In the genomic region with DNA sequence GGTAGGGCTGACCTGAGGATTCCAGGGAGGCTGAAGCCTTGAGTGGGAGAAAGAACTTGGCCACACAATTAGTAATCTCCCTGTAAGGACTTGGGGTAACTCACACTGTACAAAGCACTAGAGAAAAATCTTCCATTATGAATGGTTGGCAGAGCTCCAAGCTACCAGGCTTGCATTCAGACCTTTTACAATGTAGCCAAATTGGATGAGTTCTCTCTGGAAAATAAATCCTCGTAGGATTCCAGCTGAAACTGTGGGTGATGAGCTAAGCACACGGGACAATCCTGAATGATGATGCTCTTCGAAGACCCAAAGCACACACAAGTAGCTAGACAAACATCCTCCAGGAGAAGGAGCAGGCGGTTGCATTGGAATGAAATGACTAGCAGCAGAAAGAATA, we compare ENCODE assay signal across 13 mouse cellular contexts. TPM values are rescaled to one million over a fixed set of nuclear protein-coding genes. Genes with fewer than 3 reads are reported as not detected.
A peak's percentile ranks its signal among the peaks of the same experiment; 100 is the strongest.
DNase-seq lines count a peak whose midpoint lies in the region; ATAC-seq and TF ChIP-seq lines count a peak whose summit lies in the region.
"Had no signal": no experiment of that assay in that cellular context is flagged by ENCODE, and none has a peak within 500 bp of the region (broad histone marks: within the 10 kb centered on the region; RNA-seq: fewer than 3 reads in every experiment).

No protein-coding gene starts in this region.

- no peak overlapping the region for H3K4me2 ChIP-seq in neural tube, embryonic 13.5 days
- no peak overlapping the region for H3K4me2 ChIP-seq in forebrain, embryonic 15.5 days (replicated peaks)
- H3K4me2 ChIP-seq: limb, embryonic 13.5 days had no signal

- no peaks in the 10 kb centered on the region for H3K27me3 ChIP-seq in kidney, adult 2 months (replicated peaks; ENCODE audit: control insufficient read depth, insufficient read depth, low read length)
- H3K27me3 ChIP-seq in neural tube, embryonic 13.5 days = no peaks in the 10 kb centered on the region
- no peaks in the 10 kb centered on the region for H3K27me3 ChIP-seq in forebrain, embryonic 15.5 days
- H3K27me3 ChIP-seq: limb, embryonic 13.5 days had no signal

- 55% methylated on average over 4 of the region's 4 CpGs for WGBS in kidney, adult 2 months
- 41% methylated on average over 4 of the region's 4 CpGs for WGBS in neural tube, embryonic 13.5 days
- WGBS in forebrain, embryonic 15.5 days = 22% methylated on average over 4 of the region's 4 CpGs

- H3K9ac ChIP-seq in neural tube, embryonic 13.5 days = no peak overlapping the region
- no peak overlapping the region for H3K9ac ChIP-seq in forebrain, embryonic 15.5 days (replicated peaks)
- H3K9ac ChIP-seq: limb, embryonic 13.5 days had no signal

- H3K36me3 ChIP-seq in kidney, adult 2 months (ENCODE audit: control insufficient read depth, insufficient read depth, low read length) = no peaks in the 10 kb centered on the region
- no peaks in the 10 kb centered on the region for H3K36me3 ChIP-seq in neural tube, embryonic 13.5 days
- H3K36me3 ChIP-seq in forebrain, embryonic 15.5 days = no peaks in the 10 kb centered on the region
- H3K36me3 ChIP-seq: limb, embryonic 13.5 days had no signal

- no peak for TF ChIP-seq CTCF in kidney, adult 2 months (conservative IDR thresholded peaks at IDR 0.05; ENCODE audit: insufficient read depth, insufficient read length, low read depth, low read length)

- no peak for TF ChIP-seq POLR2A in kidney, adult 2 months (IDR thresholded peaks at IDR 0.05; ENCODE audit: low read depth, low read length)

- H3K4me1 ChIP-seq in kidney, adult 2 months (ENCODE audit: control insufficient read depth, insufficient read depth, low read length) = peaks cover 12% of the 10 kb centered on the region
- H3K4me1 ChIP-seq in neural tube, embryonic 13.5 days (replicated peaks) = peaks cover 5% of the 10 kb centered on the region
- H3K4me1 ChIP-seq in forebrain, embryonic 15.5 days = peaks cover 11% of the 10 kb centered on the region

- peak; percentile 50 for ATAC-seq in neural tube, embryonic 13.5 days (ENCODE audit: low read depth)
- ATAC-seq in forebrain, embryonic 15.5 days (replicated peaks) = peak; percentile 80
- ATAC-seq in monocyte, adult 5-6 weeks (replicated peaks; ENCODE audit: insufficient number of reproducible peaks, low FRiP score, low TSS enrichment, poor library complexity, severe bottlenecking) = no peak
- ATAC-seq: inflammation-experienced regulatory T-cells, adult 6 months had no signal

- no peak overlapping the region for H3K4me3 ChIP-seq in kidney, adult 2 months (ENCODE audit: insufficient read depth, low read depth, low read length)
- no peak overlapping the region for H3K4me3 ChIP-seq in neural tube, embryonic 13.5 days
- H3K4me3 ChIP-seq in forebrain, embryonic 15.5 days = no peak overlapping the region
- H3K4me3 ChIP-seq: limb, embryonic 13.5 days had no signal

- peak; percentile 21 for DNase-seq in kidney, adult 2 months
- DNase-seq in kidney, adult 18-20 months = no peak
- DNase-seq in neural tube, embryonic 10.5 days (ENCODE audit: extremely low spot score, low spot score) = no peak
- peak; percentile 57 for DNase-seq in testis, postnatal 10 days (ENCODE audit: low spot score)
- DNase-seq: adrenal gland, postnatal 36 days; gastrocnemius, postnatal 14 days; thymus, postnatal 4 days had no signal

- peak overlapping the region; percentile 43; the same call in 1 of the 2 replicates for H3K27ac ChIP-seq in kidney, adult 2 months (ENCODE audit: insufficient read depth, low read depth, low read length)
- H3K27ac ChIP-seq in neural tube, embryonic 13.5 days (replicated peaks) = no peak overlapping the region
- H3K27ac ChIP-seq in forebrain, embryonic 15.5 days (replicated peaks) = no peak overlapping the region
- H3K27ac ChIP-seq: limb, embryonic 13.5 days had no signal

- H3K9me3 ChIP-seq in neural tube, embryonic 13.5 days = no peaks in the 10 kb centered on the region
- H3K9me3 ChIP-seq in forebrain, embryonic 15.5 days = no peaks in the 10 kb centered on the region
- H3K9me3 ChIP-seq: limb, embryonic 13.5 days had no signal

RNA-seq across cellular contexts. Expression of a gene that starts 7.1 kb away (rescaled TPM):
- polyA plus RNA-seq in kidney, adult 2 months (2012; rRNA removed) = 0.92 and 1.8 TPM in 2 replicates
- not detected in 2 replicates for polyA plus RNA-seq in neural tube, embryonic 13.5 days (2015; fragmentation: Nextera tagmentation; extraction: Ambion mirVana)
- polyA plus RNA-seq in forebrain, embryonic 15.5 days (2015; fragmentation: Nextera tagmentation; extraction: Ambion mirVana) = not detected in 2 replicates
- not detected in 3 replicates for total RNA-seq in monocyte, adult 5-6 weeks (2017)
- total RNA-seq: adrenal gland, postnatal 36 days; ES-E14 had no signal
- polyA plus RNA-seq: inflammation-experienced regulatory T-cells, adult 6 months had no signal

Comparison
In these comparisons a context has a peak if more than half of its experiments do, and no peak if none do; other contexts are left out.
1. DNase-seq: peak in kidney, adult 2 months (single experiment) and testis, postnatal 10 days (single experiment); none in kidney, adult 18-20 months (single experiment) and neural tube, embryonic 10.5 days (single experiment).